Mouse (Mus musculus): ENCODE results near the gene Plaur.
A peak's percentile ranks its signal among the peaks of the same experiment; 100 is the strongest.
"Not testable (repeated sequence)": the region's sequence is repeated elsewhere in the genome, so short reads cannot be mapped to it uniquely, and the experiment has no call there.

The Plaur gene

GRCm38 (mm10) chr7:24516319-24516718, 54.0 kb downstream of the Plaur start:
- peak in 1 of 2 experiments; percentile 21 for DNase-seq

GRCm38 (mm10) chr7:24517077-24517476, 54.8 kb downstream of the Plaur start:
- no peak for DNase-seq

GRCm38 (mm10) chr7:24517654-24518053, 55.4 kb downstream of the Plaur start:
- no peak for DNase-seq

GRCm38 (mm10) chr7:24519130-24519529, 56.8 kb downstream of the Plaur start:
- DNase-seq: no peak

GRCm38 (mm10) chr7:24520054-24520453, 57.8 kb downstream of the Plaur start:
- not testable (repeated sequence) for DNase-seq

- DNase-seq: no peak
Measured at GRCm38 (mm10) chr7:24522805-24523204, 60.5 kb downstream of the Plaur start.

- no peak for DNase-seq
Measured at GRCm38 (mm10) chr7:24523723-24524122, 61.4 kb downstream of the Plaur start.

GRCm38 (mm10) chr7:24524978-24525377, 62.7 kb downstream of the Plaur start:
- no peak for DNase-seq
